In the genomic region with DNA sequence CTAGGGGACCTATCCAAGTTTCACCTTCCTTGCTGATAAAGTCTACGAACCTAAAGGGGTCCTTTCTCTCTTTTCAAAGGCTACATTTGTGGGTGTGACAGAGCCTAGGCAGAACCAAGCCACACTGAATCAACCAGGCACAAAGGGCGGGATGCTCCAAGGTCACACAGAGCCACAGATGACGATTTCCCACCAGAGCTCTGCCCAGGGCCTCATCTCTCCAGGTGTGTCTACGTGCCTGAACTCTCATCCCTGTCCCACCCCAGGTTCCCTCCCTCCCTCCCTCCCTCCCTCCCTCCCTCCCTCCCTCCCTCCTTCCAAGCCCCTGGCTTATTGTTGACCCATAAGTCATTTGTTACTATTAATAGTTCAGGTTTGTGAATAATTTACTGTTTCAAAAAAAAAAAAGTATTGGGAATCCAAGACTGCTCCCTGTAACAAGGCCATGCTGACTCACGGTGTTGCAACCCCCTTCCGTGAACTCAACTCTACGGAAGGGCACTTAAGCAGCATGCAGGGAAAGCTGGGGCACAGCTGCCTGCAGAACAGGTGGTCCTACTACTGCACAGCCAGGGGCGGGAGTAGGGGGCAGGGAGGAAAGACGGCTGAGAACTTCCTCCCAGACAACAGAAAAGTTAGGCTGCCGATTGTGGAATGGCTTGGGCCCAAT, we compare ENCODE assay signal across 10 mouse cellular contexts. TPM values are rescaled to one million over a fixed set of nuclear protein-coding genes. Genes with fewer than 3 reads are reported as not detected.
DNase-seq lines count a peak whose midpoint lies in the region; ATAC-seq and TF ChIP-seq lines count a peak whose summit lies in the region.
"Had no signal": no experiment of that assay in that cellular context is flagged by ENCODE, and none has a peak within 500 bp of the region (broad histone marks: within the 10 kb centered on the region; RNA-seq: fewer than 3 reads in every experiment).

No protein-coding gene starts in this region.

- H3K36me3 ChIP-seq in liver, adult 2 months (ENCODE audit: control insufficient read depth, insufficient read depth, low read length) = no peaks in the 10 kb centered on the region
- H3K36me3 ChIP-seq in liver, embryonic 12.5 days = no peaks in the 10 kb centered on the region
- H3K36me3 ChIP-seq in lung, embryonic 16.5 days (ENCODE audit: control insufficient read depth, insufficient read depth, low read length) = no peaks in the 10 kb centered on the region
- H3K36me3 ChIP-seq in forebrain, embryonic 16.5 days (ENCODE audit: control insufficient read depth, insufficient read depth) = no peaks in the 10 kb centered on the region
- no peaks in the 10 kb centered on the region for H3K36me3 ChIP-seq in forebrain, embryonic 15.5 days
- H3K36me3 ChIP-seq: limb, embryonic 15.5 days had no signal

- no peak overlapping the region for H3K9ac ChIP-seq in liver, adult 2 months (ENCODE audit: low read depth, low read length)
- no peak overlapping the region for H3K9ac ChIP-seq in liver, embryonic 12.5 days
- no peak overlapping the region for H3K9ac ChIP-seq in lung, embryonic 16.5 days (ENCODE audit: low read length)
- H3K9ac ChIP-seq in forebrain, embryonic 16.5 days (replicated peaks; ENCODE audit: low read depth, low read length) = no peak overlapping the region
- H3K9ac ChIP-seq in forebrain, embryonic 15.5 days (replicated peaks) = no peak overlapping the region
- H3K9ac ChIP-seq: limb, embryonic 15.5 days had no signal

- peaks cover 6% of the 10 kb centered on the region for H3K4me1 ChIP-seq in liver, adult 2 months (ENCODE audit: control insufficient read depth, insufficient read depth, low read length)
- peaks cover 11% of the 10 kb centered on the region for H3K4me1 ChIP-seq in liver, embryonic 12.5 days
- H3K4me1 ChIP-seq in lung, embryonic 16.5 days (replicated peaks; ENCODE audit: control insufficient read depth, insufficient read depth, low read length) = peaks cover 12% of the 10 kb centered on the region
- H3K4me1 ChIP-seq in forebrain, embryonic 16.5 days (replicated peaks; ENCODE audit: control insufficient read depth, insufficient read depth, low read length) = peaks cover 10% of the 10 kb centered on the region; the same call in 1 of the 2 replicates
- peaks cover 12% of the 10 kb centered on the region for H3K4me1 ChIP-seq in forebrain, embryonic 15.5 days

- H3K4me2 ChIP-seq in liver, embryonic 12.5 days = no peak overlapping the region
- no peak overlapping the region for H3K4me2 ChIP-seq in lung, embryonic 16.5 days (ENCODE audit: low read depth, low read length)
- no peak overlapping the region for H3K4me2 ChIP-seq in forebrain, embryonic 16.5 days (ENCODE audit: low read length)
- no peak overlapping the region for H3K4me2 ChIP-seq in forebrain, embryonic 15.5 days (replicated peaks)
- H3K4me2 ChIP-seq: limb, embryonic 15.5 days had no signal

- H3K79me2 ChIP-seq in liver, adult 2 months (ENCODE audit: control insufficient read depth, insufficient read depth, low read length) = no peaks in the 10 kb centered on the region

- no peak for TF ChIP-seq CTCF in liver, adult 2 months (IDR thresholded peaks at IDR 0.05; ENCODE audit: low read depth, low read length)

- ATAC-seq in liver, embryonic 12.5 days = no peak
- ATAC-seq in lung, embryonic 16.5 days (ENCODE audit: low read depth) = peak; percentile 42; the same call in 1 of the 2 replicates
- ATAC-seq in forebrain, embryonic 16.5 days = no peak
- no peak for ATAC-seq in forebrain, embryonic 15.5 days (replicated peaks)

- H3K27ac ChIP-seq in liver, adult 2 months (replicated peaks; ENCODE audit: insufficient read depth, low read depth, low read length) = peak overlapping the region; percentile 24; the same call in 1 of the 2 replicates
- H3K27ac ChIP-seq in liver, embryonic 12.5 days = no peak overlapping the region
- no peak overlapping the region for H3K27ac ChIP-seq in lung, embryonic 16.5 days (ENCODE audit: low read length)
- no peak overlapping the region for H3K27ac ChIP-seq in forebrain, embryonic 16.5 days (ENCODE audit: low read length)
- no peak overlapping the region for H3K27ac ChIP-seq in forebrain, embryonic 15.5 days (replicated peaks)
- H3K27ac ChIP-seq: limb, embryonic 15.5 days had no signal

- H3K9me3 ChIP-seq in liver, embryonic 12.5 days (replicated peaks) = no peaks in the 10 kb centered on the region
- H3K9me3 ChIP-seq in lung, embryonic 16.5 days (ENCODE audit: control insufficient read depth, low read length) = no peaks in the 10 kb centered on the region
- no peaks in the 10 kb centered on the region for H3K9me3 ChIP-seq in forebrain, embryonic 16.5 days (ENCODE audit: control insufficient read depth, low read length)
- no peaks in the 10 kb centered on the region for H3K9me3 ChIP-seq in forebrain, embryonic 15.5 days
- H3K9me3 ChIP-seq: limb, embryonic 15.5 days had no signal

- DNase-seq in liver, adult 2 months (ENCODE audit: extremely low read depth, low read depth, low spot score) = peak; percentile 92
- peak; percentile 79 for DNase-seq in kidney, adult 9 months
- DNase-seq in thymus, postnatal 36 days = peak; percentile 57 to 79
- DNase-seq in ovary, adult 18-20 months (ENCODE audit: low spot score) = no peak
- DNase-seq: gastrocnemius, postnatal 10 days had no signal

- H3K4me3 ChIP-seq in liver, adult 2 months (ENCODE audit: insufficient read depth, low read depth, low read length) = 0 out of 2 replicates have a peak overlapping the region, but pooled peaks have one; percentile 0
- no peak overlapping the region for H3K4me3 ChIP-seq in liver, embryonic 12.5 days
- H3K4me3 ChIP-seq in lung, embryonic 16.5 days (ENCODE audit: low read length) = no peak overlapping the region
- no peak overlapping the region for H3K4me3 ChIP-seq in forebrain, embryonic 16.5 days (replicated peaks; ENCODE audit: low read length)
- H3K4me3 ChIP-seq in forebrain, embryonic 15.5 days = no peak overlapping the region
- H3K4me3 ChIP-seq: limb, embryonic 15.5 days had no signal

- 23% methylated on average over 10 of the region's 10 CpGs for WGBS in liver, adult 2 months
- 40% methylated on average over 10 of the region's 10 CpGs for WGBS in liver, embryonic 12.5 days (ENCODE audit: insufficient replicate concordance)
- 27% methylated on average over 10 of the region's 10 CpGs for WGBS in lung, embryonic 16.5 days
- 35% methylated on average over 10 of the region's 10 CpGs for WGBS in forebrain, embryonic 16.5 days
- 44% methylated on average over 10 of the region's 10 CpGs for WGBS in forebrain, embryonic 15.5 days

- no peaks in the 10 kb centered on the region for H3K27me3 ChIP-seq in liver, adult 2 months (ENCODE audit: control insufficient read depth, insufficient read depth, low read length)
- no peaks in the 10 kb centered on the region for H3K27me3 ChIP-seq in liver, embryonic 12.5 days (replicated peaks)
- no peaks in the 10 kb centered on the region for H3K27me3 ChIP-seq in lung, embryonic 16.5 days (ENCODE audit: control insufficient read depth, insufficient read depth, low read depth, low read length)
- H3K27me3 ChIP-seq in forebrain, embryonic 16.5 days (replicated peaks; ENCODE audit: control insufficient read depth, insufficient read depth, low read length) = no peaks in the 10 kb centered on the region
- no peaks in the 10 kb centered on the region for H3K27me3 ChIP-seq in forebrain, embryonic 15.5 days
- H3K27me3 ChIP-seq: limb, embryonic 15.5 days had no signal

- TF ChIP-seq POLR2A in liver, adult 2 months (IDR thresholded peaks at IDR 0.05; ENCODE audit: extremely low read depth, insufficient read depth, low read length) = no peak

RNA-seq across cellular contexts. Expression of a gene that starts 17.4 kb away (rescaled TPM):
- total RNA-seq in liver, adult 2 months (2014; rRNA removed) = under 0.01 and 0.09 TPM in 2 replicates
- 0.07 TPM in 1 of 2 replicates, not detected in the other for polyA plus RNA-seq in liver, adult 2 months (2012; rRNA removed)
- polyA plus RNA-seq in liver, embryonic 12.5 days (2016; fragmentation: Nextera tagmentation; extraction: Ambion mirVana) = 0.07 and 0.11 TPM in 2 replicates
- 0.36 and 0.43 TPM in 2 replicates for polyA plus RNA-seq in lung, embryonic 16.5 days (2015; fragmentation: Nextera tagmentation; extraction: Ambion mirVana)
- 0.35 and 0.41 TPM in 2 replicates for polyA plus RNA-seq in forebrain, embryonic 16.5 days (2015; fragmentation: Nextera tagmentation; extraction: Ambion mirVana)
- 0.32 and 0.56 TPM in 2 replicates for polyA plus RNA-seq in forebrain, embryonic 15.5 days (2015; fragmentation: Nextera tagmentation; extraction: Ambion mirVana)
